Mouse (Mus musculus) midbrain, postnatal 0 days (tissue): Measurements from ENCODE around the gene Reep1. TPM values are rescaled to one million over a fixed set of nuclear protein-coding genes. Genes with fewer than 3 reads are reported as not detected.
A peak's percentile ranks its signal among the peaks of the same experiment; 100 is the strongest.

Experiments
- ATAC-seq: fragments of 200-750 bp; cut with Nextera tagmentation; 2 replicates; pipeline ENCODE4 v1.8.0; 2017; ENCODE audit warnings: moderate number of reproducible peaks, mild to moderate bottlenecking, moderate TSS enrichment, moderate library complexity; ENCODE audit not compliant: low FRiP score
- DNase-seq: peaks from one replicate; pipeline ENCODE4 v3.0.0-alpha.2; 2015; ENCODE audit warnings: low spot score
- H3K27ac ChIP-seq: fragments of 300-500 bp; sonication (generic); 2 replicates; pipeline ENCODE4 v1.5.1; 2014; ENCODE audit warnings: low read depth, mild to moderate bottlenecking, low read length, mixed read lengths
- H3K27me3 ChIP-seq: fragments of 300-500 bp; sonication (generic); 2 replicates; pipeline ENCODE4 v1.6.1; 2014; ENCODE audit warnings: low read length, control low read depth, mixed read lengths; ENCODE audit not compliant: insufficient read depth
- H3K36me3 ChIP-seq: fragments of 300-500 bp; sonication (generic); 2 replicates; pipeline ENCODE4 v1.6.1; 2014; ENCODE audit warnings: low read length, control low read depth, mixed read lengths; ENCODE audit not compliant: insufficient read depth
- H3K4me1 ChIP-seq: fragments of 300-500 bp; sonication (generic); 2 replicates; pipeline ENCODE4 v1.6.1; 2014; ENCODE audit warnings: mild to moderate bottlenecking, control low read depth, antibody characterized with exemption, low read length, mixed read lengths; ENCODE audit not compliant: insufficient read depth
- H3K4me2 ChIP-seq: fragments of 300-500 bp; sonication (generic); 2 replicates; pipeline ENCODE4 v1.6.1; 2014; ENCODE audit warnings: low read depth, mild to moderate bottlenecking, low read length, mixed read lengths; ENCODE audit not compliant: poor library complexity, severe bottlenecking
- H3K4me3 ChIP-seq: fragments of 300-500 bp; sonication (generic); 2 replicates; pipeline ENCODE4 v1.5.1; 2014; ENCODE audit warnings: low read depth, mild to moderate bottlenecking, low read length, moderate library complexity
- H3K9ac ChIP-seq: fragments of 300-500 bp; sonication (generic); replicated peaks from 2 replicates; pipeline ENCODE4 v1.6.1; 2014; ENCODE audit warnings: mild to moderate bottlenecking, low read length, moderate library complexity, mixed read lengths; ENCODE audit not compliant: poor library complexity, severe bottlenecking
- H3K9me3 ChIP-seq: fragments of 300-500 bp; sonication (generic); 2 replicates; pipeline ENCODE4 v1.6.1; 2016; ENCODE audit warnings: low read length, control low read depth
- CTCF ChIP-seq: IDR thresholded peaks from 2 replicates; pipeline ENCODE4 v1.5.1; 2016; ENCODE audit warnings: antibody characterized with exemption, mild to moderate bottlenecking
- WGBS: fragments of 180-500 bp; shearing (Covaris S2); extraction: QIAGEN DNeasy Blood & Tissue Kit; methylation state at CpG from one replicate; pipeline ENCODE4 v1.1.7; 2014; 5-methylcytosine and 5-hydroxymethylcytosine counted together
- polyA plus RNA-seq: library from polyadenylated mRNA; unstranded; fragments of >200 nt; fragmentation: Nextera tagmentation; extraction: Ambion mirVana; gene quantifications from 2 replicates; pipeline ENCODE4 v1.2.1, GENCODE M21; 2015
- total RNA-seq: library from RNA; depleted of rRNA; stranded (reverse); fragments of >200 nt; gene quantifications from 2 replicates; pipeline ENCODE4 v1.2.3, GENCODE M21; 2014

The Reep1 gene
- total and polyA plus RNA-seq, 2 experiments from 2014 or later = 274 to 404 TPM

DNA sequence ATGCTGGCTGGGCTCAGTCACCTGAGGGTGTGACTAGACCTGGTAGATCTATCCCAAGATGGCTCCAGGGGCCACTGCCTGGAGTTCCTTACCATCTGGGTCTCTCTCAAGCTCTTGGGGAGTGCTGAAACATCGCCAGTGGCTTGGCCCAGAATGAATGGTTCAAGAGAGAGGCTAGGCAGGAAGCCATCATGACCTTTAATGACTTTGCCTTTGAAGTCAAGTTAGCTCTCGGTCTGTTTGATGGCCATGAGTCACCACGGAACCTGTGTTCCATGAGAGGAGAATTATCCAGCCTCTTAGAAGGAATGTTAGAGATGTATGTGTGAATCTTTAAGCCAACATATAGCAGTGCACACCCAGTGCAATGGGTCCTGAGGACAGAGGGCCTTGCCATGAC is 92.0 kb downstream of the Reep1 start:
- DNase-seq = no peak
- H3K9ac ChIP-seq = no peak overlapping the region
- H3K9me3 ChIP-seq = no peaks in the 10 kb centered on the region
- H3K27ac ChIP-seq = no peak overlapping the region
- peaks cover 37% of the 10 kb centered on the region for H3K36me3 ChIP-seq
- no peak for TF ChIP-seq CTCF
- H3K4me2 ChIP-seq = no peak overlapping the region
- H3K4me3 ChIP-seq = no peak overlapping the region
- ATAC-seq = no peak
- 76% methylated on average over 3 of the region's 3 CpGs for WGBS
- H3K4me1 ChIP-seq = no peaks in the 10 kb centered on the region
- H3K27me3 ChIP-seq = no peaks in the 10 kb centered on the region

GRCm38 (mm10) chr6:71801011-71801713 is 93.8 kb downstream of the Reep1 start:
- no peaks in the 10 kb centered on the region for H3K4me1 ChIP-seq
- H3K4me3 ChIP-seq = no peak overlapping the region
- H3K27me3 ChIP-seq = no peaks in the 10 kb centered on the region
- DNase-seq (no peak), ATAC-seq (no peak)
- H3K36me3 ChIP-seq = peaks cover 38% of the 10 kb centered on the region
- no peak overlapping the region for H3K9ac ChIP-seq
- no peak overlapping the region for H3K27ac ChIP-seq
- H3K9me3 ChIP-seq = no peaks in the 10 kb centered on the region
- no peak overlapping the region for H3K4me2 ChIP-seq
- WGBS = 50% methylated on average over 7 of the region's 7 CpGs
- no peak for TF ChIP-seq CTCF

DNA sequence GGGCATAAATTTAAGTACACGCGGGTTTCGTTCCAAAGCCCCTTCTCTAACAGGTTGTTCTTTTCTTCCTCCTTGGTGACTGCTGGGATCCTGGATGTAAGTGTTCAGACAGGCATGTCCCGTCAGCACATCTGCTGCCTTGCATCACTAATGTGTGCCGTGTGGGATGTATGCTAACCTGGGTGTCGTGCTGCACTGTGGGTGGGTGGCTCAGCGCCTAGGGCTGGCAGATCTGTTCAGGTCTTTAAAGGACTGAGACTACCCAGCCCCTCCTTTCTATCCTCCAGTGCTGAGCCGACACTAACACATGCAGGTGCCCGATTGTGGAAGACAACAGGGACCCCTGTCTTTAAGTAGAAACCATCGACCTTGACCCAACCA is 94.3 kb downstream of the Reep1 start:
- DNase-seq (no peak), ATAC-seq (0 out of 2 replicates have a peak, but pooled peaks have one; percentile 22)
- Histone ChIP-seq H3K9me3 (no peaks in the 10 kb centered on the region), H3K4me1 (no peaks in the 10 kb centered on the region), H3K9ac (no peak overlapping the region), H3K27me3 (no peaks in the 10 kb centered on the region), H3K4me3 (no peak overlapping the region), H3K4me2 (no peak overlapping the region), H3K36me3 (peaks cover 36% of the 10 kb centered on the region), H3K27ac (no peak overlapping the region)
- TF ChIP-seq CTCF = no peak
- 54% methylated on average over 10 of the region's 10 CpGs for WGBS

GRCm38 (mm10) chr6:71803609-71804008 is 96.2 kb downstream of the Reep1 start:
- no peaks in the 10 kb centered on the region for H3K9me3 ChIP-seq
- no peak for DNase-seq
- peaks cover 40% of the 10 kb centered on the region for H3K36me3 ChIP-seq
- no peaks in the 10 kb centered on the region for H3K27me3 ChIP-seq
- no peak overlapping the region for H3K4me2 ChIP-seq
- no peak for TF ChIP-seq CTCF
- ATAC-seq = 0 out of 2 replicates have a peak, but pooled peaks have one; percentile 9
- no peak overlapping the region for H3K4me3 ChIP-seq
- peak overlapping the region; percentile 33; the same call in 1 of the 2 replicates for H3K9ac ChIP-seq
- 88% methylated on average over 1 of the region's 1 CpGs for WGBS
- H3K27ac ChIP-seq = no peak overlapping the region
- H3K4me1 ChIP-seq = no peaks in the 10 kb centered on the region

DNA sequence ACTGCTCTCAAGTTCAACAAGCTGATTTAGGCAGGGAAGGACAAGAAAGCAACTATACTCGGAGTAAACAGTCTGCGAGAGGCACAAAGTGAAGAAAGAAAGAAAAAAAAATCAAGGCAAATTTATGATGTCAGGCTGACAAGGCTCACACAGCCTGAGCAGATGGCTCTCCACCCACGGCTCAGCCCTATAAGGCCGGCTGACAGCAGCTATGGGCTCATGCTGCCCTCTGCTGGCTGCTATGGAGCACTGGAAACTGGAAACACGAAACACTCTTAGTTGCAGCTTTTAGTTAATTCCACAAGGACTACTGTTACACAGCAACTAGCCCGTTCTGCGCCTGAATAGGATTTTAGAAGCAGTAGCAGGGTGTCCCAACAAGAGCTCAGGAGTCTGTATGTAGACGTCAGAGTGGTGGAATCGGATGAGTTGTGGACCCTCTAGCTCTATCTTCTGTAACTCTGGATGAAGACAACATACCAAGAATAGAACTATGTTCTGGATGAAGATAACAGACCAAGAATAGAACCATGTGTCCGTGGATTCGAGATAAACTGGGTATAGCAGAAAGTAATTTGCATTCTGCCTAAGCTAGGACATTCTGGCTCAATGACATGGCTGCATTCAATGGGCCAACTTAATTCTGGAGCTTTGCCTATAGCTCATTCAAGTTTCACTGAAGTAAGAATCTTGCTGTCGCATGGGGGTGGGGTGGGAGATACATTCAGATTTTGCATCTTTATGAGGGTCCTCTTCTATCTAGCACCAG is 96.9 kb downstream of the Reep1 start:
- H3K36me3 ChIP-seq = peaks cover 41% of the 10 kb centered on the region
- ATAC-seq = peak; percentile 90

DNA sequence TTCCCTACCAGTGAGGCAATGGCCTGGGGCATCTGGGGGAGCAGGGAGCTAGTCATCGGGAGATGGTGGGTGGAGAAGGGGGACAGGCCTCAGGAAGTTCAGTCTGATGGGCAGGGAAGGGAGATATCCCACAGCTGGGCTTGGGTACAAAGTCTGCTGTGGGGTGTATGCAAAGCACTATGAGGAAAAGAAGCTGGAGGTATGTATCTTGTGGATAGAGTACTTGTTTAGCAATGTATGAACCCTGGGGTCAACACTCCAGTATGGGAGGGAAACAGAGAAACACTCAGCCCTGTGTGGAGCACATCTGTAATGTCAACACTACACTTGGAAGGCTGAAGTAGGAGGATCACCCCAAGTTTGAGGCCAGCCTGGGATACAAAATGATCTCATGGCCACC is 99.4 kb downstream of the Reep1 start:
- Histone ChIP-seq H3K4me1 (no peaks in the 10 kb centered on the region), H3K9me3 (no peaks in the 10 kb centered on the region), H3K9ac (no peak overlapping the region), H3K4me3 (no peak overlapping the region), H3K36me3 (peaks cover 41% of the 10 kb centered on the region), H3K27ac (no peak overlapping the region), H3K4me2 (no peak overlapping the region), H3K27me3 (no peaks in the 10 kb centered on the region)
- no peak for ATAC-seq
- DNase-seq = no peak
- TF ChIP-seq CTCF = no peak
- 69% methylated on average over 1 of the region's 1 CpGs for WGBS

More for the DNA sequence above, 96.9 kb downstream of the Reep1 start:
- TF ChIP-seq CTCF = peak; percentile 98
- no peaks in the 10 kb centered on the region for H3K4me1 ChIP-seq
- WGBS = 27% methylated on average over 12 of the region's 12 CpGs
- no peak overlapping the region for H3K9ac ChIP-seq
- no peak overlapping the region for H3K27ac ChIP-seq
- H3K9me3 ChIP-seq = no peaks in the 10 kb centered on the region
- H3K4me2 ChIP-seq = no peak overlapping the region
- no peak overlapping the region for H3K4me3 ChIP-seq
- no peaks in the 10 kb centered on the region for H3K27me3 ChIP-seq
- DNase-seq = peak; percentile 94
